Mouse (Mus musculus): ENCODE measurements around the gene Pycr1. TPM values are rescaled to one million over a fixed set of nuclear protein-coding genes. Genes with fewer than 3 reads are reported as not detected.

Pycr1 gene
- polyA plus RNA-seq, 1 experiment from 2014 or later, result 33.8 TPM

DNA sequence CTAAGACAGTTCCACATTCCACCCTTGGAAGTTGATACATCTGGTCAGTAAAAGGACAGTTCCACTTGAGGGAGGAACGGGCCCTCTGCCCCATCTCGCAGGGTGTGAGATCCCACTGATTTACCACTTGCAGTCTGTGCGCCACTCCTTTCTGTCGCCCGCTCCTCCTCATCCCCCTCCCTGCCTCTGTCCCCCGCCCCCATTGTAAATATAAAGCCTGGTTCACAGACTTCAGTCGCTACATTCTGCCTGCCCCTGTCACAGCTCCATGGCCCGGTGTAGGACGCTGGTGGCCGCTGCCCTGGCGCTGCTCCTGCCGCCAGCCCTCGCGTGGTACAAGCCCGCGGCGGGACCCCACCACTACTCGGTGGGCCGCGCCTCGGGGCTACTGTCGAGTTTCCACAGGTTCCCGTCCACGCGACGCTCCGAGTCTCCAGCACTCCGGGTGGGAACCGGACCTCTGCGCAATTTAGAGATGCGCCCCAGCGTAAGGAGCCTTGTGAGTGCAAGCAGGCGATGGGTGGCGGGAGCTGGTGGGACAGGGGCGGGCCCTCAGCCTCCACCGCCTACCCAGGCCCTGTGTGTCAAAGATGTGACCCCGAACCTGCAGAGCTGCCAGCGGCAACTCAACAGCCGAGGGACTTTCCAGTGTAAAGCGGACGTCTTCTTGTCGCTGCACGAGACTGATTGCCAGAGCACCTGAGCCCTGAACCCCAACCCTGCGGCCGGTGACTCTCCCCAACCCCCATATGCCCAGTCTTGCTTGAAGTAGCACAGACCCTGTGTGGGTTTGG is 35.1 kb downstream of the Pycr1 start, which contains the start of gene Npb:
Gene Npb (plus strand): TSS at position 237 of the 794 bp plus-strand sequence.
- H3K9ac ChIP-seq (ENCODE audit: low read length), result peak within 1 kb of the TSS; percentile 47
- ATAC-seq (ENCODE audit: insufficient read depth, low FRiP score, low TSS enrichment), result no peak
- H3K4me2 ChIP-seq (ENCODE audit: low read depth), result peak within 1 kb of the TSS; percentile 44
- DNase-seq (ENCODE audit: low spot score), result no peak
- H3K27me3 ChIP-seq (ENCODE audit: control insufficient read depth, insufficient read depth, low read length), result 0 out of 2 replicates have a peak, but pooled peaks cover 2% of the 10 kb centered on the region
- H3K27ac ChIP-seq (ENCODE audit: low read depth, low read length), result no peak within 1 kb of the TSS
- peaks cover 14% of the 10 kb centered on the region for H3K36me3 ChIP-seq (ENCODE audit: control insufficient read depth, insufficient read depth, low read length)
- WGBS, result 6% methylated on average over 44 of the region's 45 CpGs
- H3K9me3 ChIP-seq (ENCODE audit: control insufficient read depth, low read length), result no peaks in the 10 kb centered on the region
- H3K4me1 ChIP-seq (ENCODE audit: control insufficient read depth, insufficient read depth, low read length), result peaks cover 9% of the 10 kb centered on the region; the same call in 1 of the 2 replicates
- peak within 1 kb of the TSS; percentile 21 for H3K4me3 ChIP-seq (ENCODE audit: low read depth, low read length)

DNA sequence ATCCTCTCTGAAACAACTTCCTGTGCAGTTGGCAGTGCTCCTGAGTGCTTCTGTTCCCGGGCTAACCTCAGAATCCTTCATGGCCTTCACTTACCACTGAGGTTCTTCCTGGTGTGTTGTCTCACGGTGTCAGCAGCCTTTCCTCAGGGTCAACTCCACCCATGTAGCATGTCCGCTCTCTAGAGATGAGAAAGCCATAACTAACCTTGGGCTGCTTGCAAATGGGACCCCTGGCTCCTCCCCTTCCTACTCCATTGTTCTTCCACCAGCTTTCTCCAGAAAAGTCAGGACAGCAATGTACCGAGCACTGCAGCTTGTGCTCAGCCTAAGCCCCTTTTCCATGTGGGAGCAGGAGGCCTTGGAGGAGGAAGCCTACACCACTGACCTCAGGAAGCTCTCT is 36.8 kb downstream of the Pycr1 start:
- Histone ChIP-seq H3K27me3 (ENCODE audit: control insufficient read depth, insufficient read depth, low read length) (0 out of 2 replicates have a peak, but pooled peaks cover 2% of the 10 kb centered on the region), H3K36me3 (ENCODE audit: control insufficient read depth, insufficient read depth, low read length) (peaks cover 17% of the 10 kb centered on the region), H3K27ac (ENCODE audit: low read depth, low read length) (no peak overlapping the region), H3K4me1 (ENCODE audit: control insufficient read depth, insufficient read depth, low read length) (peaks cover 9% of the 10 kb centered on the region; the same call in 1 of the 2 replicates), H3K4me3 (ENCODE audit: low read depth, low read length) (no peak overlapping the region), H3K9me3 (ENCODE audit: control insufficient read depth, low read length) (no peaks in the 10 kb centered on the region), H3K9ac (ENCODE audit: low read length) (no peak overlapping the region), H3K4me2 (ENCODE audit: low read depth) (no peak overlapping the region)
- 77% methylated on average over 4 of the region's 4 CpGs for WGBS
- DNase-seq (ENCODE audit: low spot score), result no peak
- ATAC-seq (ENCODE audit: insufficient read depth, low FRiP score, low TSS enrichment), result no peak

DNA sequence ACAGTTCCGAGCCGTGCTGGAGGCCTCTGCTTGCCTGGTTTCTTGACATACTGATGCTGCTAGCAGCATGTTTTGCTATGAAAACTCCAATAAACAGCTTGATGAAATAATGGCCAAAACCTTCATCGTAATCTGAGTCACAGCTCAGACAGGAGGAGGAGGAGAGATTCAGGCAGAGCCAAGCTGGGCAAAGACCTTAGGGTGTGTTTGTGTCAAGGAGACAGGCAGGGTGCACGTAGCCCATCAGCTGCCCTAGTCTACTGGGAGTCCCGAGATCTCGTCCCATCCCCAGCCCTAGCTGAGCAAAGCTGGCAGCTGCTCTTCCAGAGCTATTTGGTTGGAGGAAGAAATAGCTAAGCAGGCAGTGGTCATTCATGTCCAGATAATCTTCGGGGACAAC is 37.9 kb downstream of the Pycr1 start:
- 95% methylated on average over 7 of the region's 7 CpGs for WGBS
- ATAC-seq (ENCODE audit: insufficient read depth, low FRiP score, low TSS enrichment) (no peak), DNase-seq (ENCODE audit: low spot score) (no peak)
- H3K9ac ChIP-seq (ENCODE audit: low read length), result no peak overlapping the region
- no peak overlapping the region for H3K4me3 ChIP-seq (ENCODE audit: low read depth, low read length)
- no peaks in the 10 kb centered on the region for H3K9me3 ChIP-seq (ENCODE audit: control insufficient read depth, low read length)
- 0 out of 2 replicates have a peak, but pooled peaks cover 2% of the 10 kb centered on the region for H3K27me3 ChIP-seq (ENCODE audit: control insufficient read depth, insufficient read depth, low read length)
- no peak overlapping the region for H3K4me2 ChIP-seq (ENCODE audit: low read depth)
- H3K4me1 ChIP-seq (ENCODE audit: control insufficient read depth, insufficient read depth, low read length), result peaks cover 9% of the 10 kb centered on the region; the same call in 1 of the 2 replicates
- H3K36me3 ChIP-seq (ENCODE audit: control insufficient read depth, insufficient read depth, low read length), result peaks cover 12% of the 10 kb centered on the region
- no peak overlapping the region for H3K27ac ChIP-seq (ENCODE audit: low read depth, low read length)

DNA sequence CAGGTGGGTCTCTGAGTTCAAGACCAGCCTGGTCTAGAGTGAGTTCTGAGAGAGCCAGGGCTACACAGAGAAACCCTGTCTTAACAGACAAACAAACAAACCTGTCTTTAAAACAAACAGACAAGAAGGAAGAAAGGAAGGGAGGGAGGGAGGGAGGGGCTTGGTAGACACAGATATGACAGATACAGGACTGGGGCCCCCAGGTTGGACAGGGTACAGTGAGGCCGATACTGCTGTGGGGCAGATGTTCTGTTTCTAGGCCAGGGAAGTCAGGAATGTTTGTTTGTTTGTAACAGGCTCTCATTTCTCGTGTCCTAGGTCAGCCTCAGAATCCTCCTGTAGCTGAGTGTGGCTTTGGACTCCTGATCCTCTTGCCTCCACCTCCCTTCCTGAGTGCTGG is 40.0 kb downstream of the Pycr1 start:
- H3K9ac ChIP-seq (ENCODE audit: low read length), result no peak overlapping the region
- peaks cover 10% of the 10 kb centered on the region; the same call in 1 of the 2 replicates for H3K4me1 ChIP-seq (ENCODE audit: control insufficient read depth, insufficient read depth, low read length)
- H3K4me2 ChIP-seq (ENCODE audit: low read depth), result no peak overlapping the region
- H3K36me3 ChIP-seq (ENCODE audit: control insufficient read depth, insufficient read depth, low read length), result peaks cover 10% of the 10 kb centered on the region
- no peaks in the 10 kb centered on the region for H3K9me3 ChIP-seq (ENCODE audit: control insufficient read depth, low read length)
- H3K27ac ChIP-seq (ENCODE audit: low read depth, low read length), result no peak overlapping the region
- H3K4me3 ChIP-seq (ENCODE audit: low read depth, low read length), result no peak overlapping the region
- WGBS, result 80% methylated on average over 2 of the region's 2 CpGs
- no peak for ATAC-seq (ENCODE audit: insufficient read depth, low FRiP score, low TSS enrichment)
- 0 out of 2 replicates have a peak, but pooled peaks cover 2% of the 10 kb centered on the region for H3K27me3 ChIP-seq (ENCODE audit: control insufficient read depth, insufficient read depth, low read length)
- DNase-seq (ENCODE audit: low spot score), result no peak

DNA sequence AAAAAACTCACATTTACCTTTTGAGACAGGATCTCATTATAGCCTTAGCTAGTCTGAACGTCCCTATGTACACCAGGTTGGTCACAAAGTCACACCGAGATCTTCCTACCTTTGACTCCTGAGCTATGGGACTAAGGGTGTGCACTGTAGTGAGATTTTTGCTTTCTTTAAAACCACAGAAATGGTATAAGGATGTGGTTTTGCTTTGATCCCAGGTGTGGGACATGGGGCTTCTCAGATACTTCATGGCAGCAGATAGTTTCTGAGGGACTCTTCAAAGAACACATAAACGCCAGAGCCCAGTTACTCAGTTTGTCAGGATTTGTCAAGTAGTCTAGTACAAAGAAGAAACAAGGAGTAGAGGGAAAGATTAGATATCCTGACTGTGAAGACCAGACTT is 42.9 kb downstream of the Pycr1 start:
- 97% methylated on average over 3 of the region's 3 CpGs for WGBS
- H3K4me1 ChIP-seq (ENCODE audit: control insufficient read depth, insufficient read depth, low read length), result peaks cover 16% of the 10 kb centered on the region
- H3K27me3 ChIP-seq (ENCODE audit: control insufficient read depth, insufficient read depth, low read length), result no peaks in the 10 kb centered on the region
- no peak overlapping the region for H3K9ac ChIP-seq (ENCODE audit: low read length)
- DNase-seq (ENCODE audit: low spot score) (no peak), ATAC-seq (ENCODE audit: insufficient read depth, low FRiP score, low TSS enrichment) (no peak)
- no peak overlapping the region for H3K4me2 ChIP-seq (ENCODE audit: low read depth)
- no peaks in the 10 kb centered on the region for H3K9me3 ChIP-seq (ENCODE audit: control insufficient read depth, low read length)
- no peak overlapping the region for H3K27ac ChIP-seq (ENCODE audit: low read depth, low read length)
- peaks cover 17% of the 10 kb centered on the region for H3K36me3 ChIP-seq (ENCODE audit: control insufficient read depth, insufficient read depth, low read length)
- no peak overlapping the region for H3K4me3 ChIP-seq (ENCODE audit: low read depth, low read length)

DNA sequence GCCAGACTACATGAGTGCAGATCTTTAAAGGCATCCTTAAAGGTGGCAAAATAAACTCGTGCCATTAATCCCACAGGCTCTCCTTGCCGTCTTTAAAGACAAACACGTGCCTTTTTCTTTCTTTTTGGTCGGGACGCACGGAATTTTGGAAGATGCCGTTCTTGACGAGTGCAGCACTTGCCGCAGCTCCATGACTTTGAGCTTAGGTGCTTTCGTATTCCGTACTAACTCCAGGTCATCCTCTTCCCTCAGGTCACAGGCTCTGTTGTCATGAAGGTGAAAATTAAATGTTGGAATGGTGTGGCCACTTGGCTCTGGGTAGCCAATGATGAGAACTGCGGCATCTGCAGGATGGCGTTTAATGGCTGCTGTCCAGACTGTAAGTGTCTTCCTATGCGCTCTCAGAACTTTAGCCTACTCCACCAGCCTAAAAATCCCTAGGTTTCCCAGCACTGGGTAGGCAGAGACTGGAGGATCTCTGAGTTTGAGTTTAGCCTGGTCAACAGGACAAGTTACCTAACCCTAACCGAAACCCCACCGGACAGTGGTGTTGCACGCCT is 44.5 kb downstream of the Pycr1 start:
- Histone ChIP-seq H3K36me3 (ENCODE audit: control insufficient read depth, insufficient read depth, low read length) (peaks cover 26% of the 10 kb centered on the region), H3K9ac (ENCODE audit: low read length) (peak overlapping the region; percentile 67), H3K27me3 (ENCODE audit: control insufficient read depth, insufficient read depth, low read length) (no peaks in the 10 kb centered on the region), H3K27ac (ENCODE audit: low read depth, low read length) (peak overlapping the region; percentile 70), H3K4me3 (ENCODE audit: low read depth, low read length) (peak overlapping the region; percentile 100), H3K4me2 (ENCODE audit: low read depth) (peak overlapping the region; percentile 98), H3K9me3 (ENCODE audit: control insufficient read depth, low read length) (no peaks in the 10 kb centered on the region), H3K4me1 (ENCODE audit: control insufficient read depth, insufficient read depth, low read length) (peaks cover 16% of the 10 kb centered on the region)
- no peak for DNase-seq (ENCODE audit: low spot score)
- ATAC-seq (ENCODE audit: insufficient read depth, low FRiP score, low TSS enrichment), result no peak
- WGBS, result 55% methylated on average over 17 of the region's 17 CpGs

DNA sequence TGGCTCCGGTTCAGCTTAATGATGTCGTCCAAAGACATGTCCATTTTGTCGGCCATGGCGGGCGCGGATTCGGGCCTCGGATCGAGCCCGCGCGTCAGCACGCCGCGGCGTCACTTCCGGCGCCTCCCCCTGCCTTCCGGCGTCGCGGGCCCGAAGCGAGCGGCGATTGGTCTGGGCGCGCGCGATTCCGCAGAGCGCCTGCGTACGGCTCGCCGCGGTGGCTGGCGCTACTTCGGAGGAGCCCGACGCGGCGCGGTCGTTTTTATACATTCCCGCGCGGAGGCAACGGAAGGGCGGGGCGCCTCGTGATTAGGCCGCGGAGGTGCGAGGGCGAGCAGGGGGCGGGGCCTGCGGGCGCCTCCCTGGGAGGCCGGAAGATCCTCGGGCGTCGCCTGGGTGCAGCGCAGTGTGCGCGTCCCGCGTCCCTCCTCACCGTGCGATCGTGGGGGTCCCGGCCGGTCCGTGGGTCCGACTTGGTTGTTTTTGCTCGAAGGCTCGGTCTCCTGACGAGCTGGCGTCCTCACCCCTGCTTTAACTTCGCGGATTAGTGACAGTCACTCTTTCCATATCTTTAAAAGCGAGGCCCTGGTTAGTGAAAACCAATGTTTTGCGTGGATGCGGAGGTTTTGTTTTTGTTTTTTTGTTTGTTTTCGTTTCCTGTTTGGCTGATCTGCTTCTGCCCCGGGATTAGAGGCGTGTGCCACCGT is 45.1 kb downstream of the Pycr1 start, which contains the start of the genes Alyref and Anapc11:
Gene Alyref (minus strand): TSS at position 83 of the 707 bp plus-strand sequence.
Gene Anapc11 (plus strand): TSS at position 139 of the 707 bp plus-strand sequence.
- peaks cover 16% of the 10 kb centered on the region for H3K4me1 ChIP-seq (ENCODE audit: control insufficient read depth, insufficient read depth, low read length)
- ATAC-seq (ENCODE audit: insufficient read depth, low FRiP score, low TSS enrichment), result peak; percentile 96
- under 1% methylated on average over 83 of the region's 88 CpGs for whole genome bisulfite sequencing
- H3K27me3 ChIP-seq (ENCODE audit: control insufficient read depth, insufficient read depth, low read length), result no peaks in the 10 kb centered on the region
- peak within 1 kb of the TSS; percentile 99 for H3K9ac ChIP-seq (ENCODE audit: low read length)
- peak within 1 kb of the TSS; percentile 82 for H3K27ac ChIP-seq (ENCODE audit: low read depth, low read length)
- H3K4me3 ChIP-seq (ENCODE audit: low read depth, low read length), result peak within 1 kb of the TSS; percentile 100
- peak within 1 kb of the TSS; percentile 98 for H3K4me2 ChIP-seq (ENCODE audit: low read depth)
- DNase-seq (ENCODE audit: low spot score), result peak; percentile 98
- H3K36me3 ChIP-seq (ENCODE audit: control insufficient read depth, insufficient read depth, low read length), result peaks cover 32% of the 10 kb centered on the region
- no peaks in the 10 kb centered on the region for H3K9me3 ChIP-seq (ENCODE audit: control insufficient read depth, low read length)

All from neural tube, embryonic 11.5 days (tissue).